Mouse (Mus musculus): Measurements from ENCODE around the gene Ina. TPM values are rescaled to one million over a fixed set of nuclear protein-coding genes. Genes with fewer than 3 reads are reported as not detected.
"Not testable (repeated sequence)": the region's sequence is repeated elsewhere in the genome, so short reads cannot be mapped to it uniquely, and the experiment has no call there.

Ina gene
- total RNA-seq (2021): 5.1 and 5.4 TPM in 2 replicates
- long read RNA-seq, partial matches to known transcripts: 0 of 2 reads
- long read RNA-seq, other reads (novel, unspliced or antisense): 1 of 2 reads

DNA sequence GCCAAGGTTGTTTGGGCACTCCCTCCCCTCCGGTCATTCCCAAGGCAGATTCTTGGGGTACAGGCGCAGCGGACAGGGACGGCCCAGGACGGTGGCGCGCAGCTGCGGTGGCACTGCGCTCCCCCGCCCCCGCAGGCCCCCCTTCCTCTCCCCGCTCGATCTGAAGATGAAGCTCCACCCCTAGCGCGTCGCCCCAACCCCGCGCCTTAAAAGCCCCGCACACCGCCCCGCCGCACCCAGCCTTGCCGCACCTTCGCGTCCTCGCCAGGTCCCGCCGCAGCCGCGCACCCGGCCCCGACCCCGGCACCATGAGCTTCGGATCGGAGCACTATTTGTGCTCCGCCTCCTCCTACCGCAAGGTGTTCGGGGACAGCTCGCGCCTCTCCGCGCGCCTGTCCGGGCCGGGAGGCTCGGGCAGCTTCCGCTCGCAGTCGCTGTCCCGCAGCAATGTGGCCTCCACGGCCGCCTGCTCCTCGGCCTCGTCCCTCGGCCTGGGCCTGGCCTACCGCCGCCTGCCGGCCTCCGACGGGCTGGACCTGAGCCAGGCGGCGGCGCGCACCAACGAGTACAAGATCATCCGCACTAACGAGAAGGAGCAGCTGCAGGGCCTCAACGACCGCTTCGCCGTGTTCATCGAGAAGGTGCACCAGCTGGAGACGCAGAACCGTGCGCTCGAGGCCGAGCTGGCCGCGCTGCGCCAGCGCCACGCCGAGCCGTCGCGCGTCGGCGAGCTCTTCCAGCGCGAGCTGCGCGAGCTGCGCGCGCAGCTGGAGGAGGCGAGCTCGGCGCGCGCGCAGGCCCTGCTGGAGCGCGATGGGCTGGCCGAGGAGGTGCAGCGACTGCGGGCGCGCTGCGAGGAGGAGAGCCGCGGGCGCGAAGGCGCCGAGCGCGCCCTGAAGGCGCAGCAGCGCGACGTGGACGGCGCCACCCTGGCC lies at the start of gene Ina, which contains the start of gene Nt5c2:
Gene Ina (plus strand): TSS at position 252 of the 935 bp plus-strand sequence.
Gene Nt5c2 (minus strand): TSS at position 707 of the 935 bp plus-strand sequence.
- DNase-seq: peak; percentile 62

DNA sequence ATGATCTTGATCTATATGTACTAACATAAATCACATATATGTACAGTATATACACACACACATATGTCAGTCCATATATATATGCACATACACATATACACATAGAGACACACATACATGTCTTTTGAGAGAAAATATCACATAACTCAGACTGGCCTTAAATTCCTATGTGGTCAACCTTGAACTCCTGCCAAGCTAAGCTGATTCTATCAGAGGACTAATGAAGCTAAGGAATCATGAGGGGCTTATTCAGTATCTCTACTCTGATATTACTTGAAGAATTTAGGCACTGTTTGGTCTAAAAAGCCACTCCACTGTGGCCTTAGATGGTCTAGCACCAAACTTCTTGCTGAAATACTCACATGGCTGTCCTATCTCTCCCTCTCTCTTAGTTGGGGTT lies 49.0 kb upstream of the Ina start:
- no peak for DNase-seq

DNA sequence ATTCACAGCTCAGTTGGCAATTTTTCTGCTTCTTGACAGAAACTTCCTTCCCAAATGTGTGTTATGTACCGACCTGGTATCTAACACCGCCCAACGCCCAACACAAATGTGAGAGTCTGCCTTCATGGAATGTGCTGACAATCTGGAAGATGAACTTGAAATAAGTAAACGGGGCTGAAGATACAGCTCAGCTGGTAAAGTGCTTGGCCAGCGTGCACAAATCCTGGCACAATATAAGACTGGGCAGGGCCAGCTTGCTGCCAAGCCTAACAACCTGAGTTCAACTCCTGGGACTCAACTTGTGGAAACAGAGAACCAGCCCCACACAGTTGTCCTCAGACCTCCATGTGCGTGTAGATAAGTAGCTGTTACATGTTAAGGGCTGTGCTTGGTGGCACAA lies 48.2 kb upstream of the Ina start:
- DNase-seq: no peak

DNA sequence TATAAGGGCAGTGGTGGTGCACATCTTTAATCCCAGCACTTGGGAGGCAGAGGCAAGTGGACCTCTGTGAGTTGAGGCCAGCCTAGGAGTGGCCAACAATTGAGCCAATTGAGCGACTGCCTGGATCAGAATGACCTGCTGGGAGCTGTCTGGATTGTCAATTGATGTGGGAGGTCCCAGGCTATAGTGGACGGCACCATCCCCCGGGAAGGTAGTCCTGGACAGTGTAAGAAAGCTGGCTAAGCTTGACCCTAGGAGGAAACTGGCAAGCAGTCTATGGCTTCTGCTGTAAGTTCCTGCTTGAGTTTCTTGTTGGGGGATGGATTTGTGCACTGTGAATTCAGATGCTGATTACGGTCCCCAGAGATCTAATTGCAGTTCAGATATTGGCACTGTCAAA lies 46.6 kb upstream of the Ina start:
- DNase-seq: no peak

DNA sequence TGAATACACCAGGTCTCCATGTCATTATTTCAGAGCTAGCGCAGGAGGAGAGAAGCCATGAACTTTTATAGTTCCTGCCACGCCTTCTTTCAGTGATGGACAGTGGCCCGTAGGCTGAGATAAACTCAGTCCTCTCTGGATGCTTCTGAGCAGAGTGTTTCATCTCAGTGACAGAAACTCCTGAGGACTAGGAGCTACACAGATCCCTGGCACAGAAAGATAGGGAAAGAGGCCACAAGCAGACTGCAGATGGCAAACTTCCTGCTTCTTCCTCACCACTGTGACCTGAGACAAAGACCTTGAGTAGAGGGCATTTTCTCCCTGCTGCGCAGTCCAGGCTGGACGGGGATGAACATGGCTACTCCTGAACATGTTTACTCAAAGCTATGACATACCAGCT lies 45.7 kb upstream of the Ina start:
- DNase-seq: no peak

DNA sequence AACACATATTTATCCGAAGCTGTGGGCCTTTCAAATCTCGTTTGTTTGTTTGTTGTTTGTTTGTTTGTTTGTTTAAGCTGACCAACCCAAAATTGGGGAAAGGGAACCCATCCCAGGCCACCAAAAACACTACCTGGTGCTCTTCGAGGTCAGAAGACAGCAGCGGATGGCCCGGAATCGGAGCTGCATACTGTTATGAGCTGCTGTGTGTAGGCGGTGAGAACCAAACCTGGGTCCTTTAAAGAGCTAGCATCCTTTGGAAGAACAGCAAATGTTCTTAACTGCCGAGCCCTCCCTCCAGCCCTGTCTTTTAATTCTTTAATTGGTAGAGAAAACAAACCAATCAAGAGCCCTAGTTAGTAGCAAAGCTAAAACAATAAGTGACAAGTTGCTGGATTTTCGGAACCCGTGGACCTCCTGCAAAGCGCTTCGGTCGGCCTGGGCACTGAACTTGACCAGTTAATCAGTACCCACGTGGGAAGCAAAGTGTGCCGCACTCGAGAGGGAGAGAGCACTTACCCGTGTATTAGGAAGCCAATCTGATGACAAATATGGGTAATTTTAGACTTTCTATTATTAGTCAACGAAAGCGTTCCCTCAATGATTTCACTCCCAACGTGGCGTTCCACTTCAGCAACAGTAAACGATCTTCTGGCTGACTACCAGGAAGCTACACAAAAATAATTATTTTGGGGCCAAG lies 45.1 kb upstream of the Ina start:
- DNase-seq: no peak

DNA sequence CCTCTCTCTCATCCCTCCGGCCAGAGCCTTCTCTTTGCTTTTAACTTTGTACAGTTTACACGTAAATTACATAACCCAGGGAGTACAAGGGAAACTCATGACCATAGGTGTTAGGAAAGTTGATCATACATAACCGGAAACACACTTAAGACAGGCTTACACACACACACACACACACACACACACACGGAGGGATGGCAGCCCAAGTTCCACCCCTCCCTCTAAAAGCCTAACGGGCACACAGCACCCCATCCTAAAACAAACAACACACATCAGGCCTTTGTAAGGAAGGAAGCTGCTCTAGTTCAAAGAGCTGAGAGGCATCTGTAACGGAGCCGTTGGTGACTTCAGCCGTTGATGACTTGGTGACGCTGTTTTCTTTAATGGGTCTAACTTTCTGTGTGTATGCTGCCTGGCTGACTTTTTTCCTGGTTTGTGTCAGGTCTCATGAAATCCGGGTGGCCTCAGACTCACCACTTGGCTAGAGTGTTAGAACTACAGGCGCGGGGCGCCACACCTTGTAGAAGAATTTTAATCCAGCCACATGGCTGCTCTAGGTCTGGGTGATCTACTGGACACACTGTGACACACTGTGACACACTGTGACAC lies 44.3 kb upstream of the Ina start:
- no peak for DNase-seq

DNA sequence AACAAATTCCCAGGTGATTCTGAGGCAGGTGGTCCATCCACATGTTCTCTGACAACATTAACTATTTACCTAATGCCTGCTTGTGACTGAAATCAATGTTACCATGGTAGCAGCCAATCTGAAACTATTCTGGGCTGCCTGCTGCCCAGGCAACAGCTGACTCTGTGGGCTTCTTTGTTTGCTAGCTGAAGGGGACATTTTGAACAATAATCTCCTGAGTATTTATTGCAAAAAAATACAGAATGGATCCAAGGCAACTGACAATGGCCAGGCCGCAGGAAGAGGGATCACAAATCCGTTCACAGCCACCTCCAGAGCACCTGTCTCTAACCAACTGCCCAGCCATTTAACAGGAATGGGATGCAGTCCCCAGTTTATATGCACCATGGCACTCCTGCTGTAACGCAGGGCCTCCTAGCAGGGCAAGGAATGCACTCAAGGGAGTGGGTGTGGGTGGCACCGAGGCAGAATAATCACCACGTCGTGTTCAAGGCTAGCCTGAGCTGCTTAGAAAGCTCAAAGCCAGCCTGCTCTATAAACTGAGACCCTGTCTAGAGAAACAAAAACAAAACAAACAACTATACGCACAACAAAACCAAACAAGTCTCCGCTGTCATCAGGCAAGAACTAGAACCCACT lies 43.3 kb upstream of the Ina start:
- no peak for DNase-seq

DNA sequence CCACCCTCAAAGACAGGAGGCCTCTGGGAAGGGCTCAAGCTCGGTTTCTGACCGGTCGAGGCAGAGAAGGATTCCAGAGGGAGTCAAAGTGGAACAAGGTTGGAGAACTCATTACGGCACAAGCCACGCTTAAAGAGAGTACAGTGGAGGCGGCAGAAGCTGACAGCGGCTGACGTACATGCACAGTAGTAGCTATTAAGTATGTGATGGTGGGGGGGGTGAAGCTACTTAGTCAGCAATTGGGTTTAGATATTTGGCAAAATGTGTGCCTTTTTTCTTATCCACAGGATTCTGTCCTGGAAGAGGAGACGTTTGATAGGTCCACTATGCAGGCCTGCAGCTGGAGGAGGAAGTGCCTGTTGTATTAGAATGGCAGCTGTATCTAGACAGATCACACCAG lies 42.8 kb upstream of the Ina start:
- no peak for DNase-seq

DNA sequence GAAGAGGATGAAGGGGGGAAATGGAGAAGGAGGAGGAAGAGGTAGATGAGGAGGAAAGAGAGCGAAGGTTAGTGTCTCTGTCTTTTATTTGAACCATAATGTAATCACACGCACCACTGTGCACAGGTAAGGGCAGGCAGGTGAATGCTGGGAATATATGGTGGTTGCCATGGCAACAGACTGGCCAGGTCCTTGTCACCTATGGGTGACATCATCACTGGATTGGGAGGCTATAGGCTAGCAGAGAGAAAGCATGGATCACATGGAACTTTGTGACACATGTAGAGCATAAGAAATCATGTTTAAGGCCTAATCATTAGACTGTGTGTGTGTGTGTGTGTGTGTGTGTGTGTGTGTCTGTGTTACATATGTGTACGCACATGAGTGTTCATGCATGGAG lies 42.3 kb upstream of the Ina start:
- DNase-seq: no peak

DNA sequence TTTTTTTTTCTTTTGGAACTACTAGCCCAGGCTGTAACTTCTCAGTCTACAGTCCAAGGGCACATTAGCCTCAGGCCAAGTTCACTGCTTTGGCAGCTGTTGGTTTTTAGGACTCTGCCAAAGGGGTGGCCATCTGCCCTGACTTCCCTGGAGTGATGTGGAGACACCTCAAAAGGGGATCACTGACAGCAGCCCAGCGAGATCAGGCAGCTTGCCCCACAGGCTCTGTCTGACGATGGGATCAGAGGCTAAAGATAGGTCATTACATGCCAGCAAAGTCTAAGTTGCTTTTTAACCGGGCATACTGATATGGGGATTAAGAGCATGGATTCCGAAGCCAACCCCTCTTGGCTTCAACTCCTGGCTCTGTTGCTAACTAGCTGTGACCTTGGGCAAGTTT lies 38.9 kb upstream of the Ina start:
- DNase-seq: peak; percentile 40

DNA sequence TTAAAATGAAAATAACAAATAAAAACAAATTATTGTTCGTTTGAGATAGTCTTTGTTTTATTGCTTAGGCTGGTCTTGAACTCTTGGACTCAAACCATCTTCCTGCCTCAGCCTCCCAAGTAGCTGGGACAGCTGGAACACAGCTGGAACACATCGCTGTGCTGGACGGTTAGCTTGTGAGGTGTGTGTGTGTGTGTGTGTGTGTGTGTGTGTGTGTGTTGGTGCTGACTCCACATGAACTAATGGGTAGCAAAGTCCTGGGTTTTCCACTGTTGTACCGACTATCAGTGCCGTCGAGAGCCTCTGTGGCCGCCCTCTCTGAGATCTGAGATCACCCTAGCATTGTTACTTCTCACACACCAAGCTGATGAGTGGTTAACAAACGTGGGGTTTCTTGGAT lies 38.5 kb upstream of the Ina start:
- DNase-seq: no peak

DNA sequence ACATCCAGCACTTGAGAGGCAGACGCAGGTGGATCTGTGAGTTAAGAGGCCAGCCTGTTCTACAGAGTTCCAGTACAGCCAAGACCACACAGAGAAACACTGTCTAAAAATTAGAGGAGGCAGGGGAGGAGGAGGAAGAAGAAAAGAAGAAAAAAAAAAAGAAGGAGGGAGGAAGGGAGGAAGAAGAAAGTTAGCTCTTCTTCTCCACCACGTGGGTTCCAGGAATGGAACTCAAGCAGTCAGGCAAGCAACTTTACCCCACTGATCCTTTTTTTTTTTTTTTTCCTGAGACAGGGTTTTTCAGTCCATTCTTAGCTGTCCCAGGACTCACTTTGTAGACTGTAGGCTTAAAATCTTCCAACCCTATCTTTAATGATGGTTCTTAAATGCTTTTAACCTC lies 37.8 kb upstream of the Ina start:
- no peak for DNase-seq

DNA sequence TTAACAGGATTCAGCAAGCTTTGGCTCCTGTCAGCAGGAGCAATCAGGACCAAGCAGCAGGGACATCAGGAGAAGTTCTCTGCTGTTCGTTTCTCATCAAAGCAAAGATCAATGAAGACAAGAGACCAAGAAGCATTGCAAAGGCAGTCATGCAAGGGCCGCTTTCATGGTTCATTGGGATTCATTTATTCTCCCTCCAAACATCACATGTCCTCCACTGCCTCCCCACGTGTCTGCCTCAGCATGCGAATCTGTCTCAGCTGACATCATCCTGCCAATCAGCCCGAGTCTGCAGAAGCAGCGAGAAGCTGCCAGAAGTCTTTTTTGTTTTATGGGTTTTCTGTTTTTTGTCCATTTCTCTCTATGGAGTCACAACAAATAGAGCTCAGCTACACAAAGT lies 37.0 kb upstream of the Ina start:
- DNase-seq: no peak

DNA sequence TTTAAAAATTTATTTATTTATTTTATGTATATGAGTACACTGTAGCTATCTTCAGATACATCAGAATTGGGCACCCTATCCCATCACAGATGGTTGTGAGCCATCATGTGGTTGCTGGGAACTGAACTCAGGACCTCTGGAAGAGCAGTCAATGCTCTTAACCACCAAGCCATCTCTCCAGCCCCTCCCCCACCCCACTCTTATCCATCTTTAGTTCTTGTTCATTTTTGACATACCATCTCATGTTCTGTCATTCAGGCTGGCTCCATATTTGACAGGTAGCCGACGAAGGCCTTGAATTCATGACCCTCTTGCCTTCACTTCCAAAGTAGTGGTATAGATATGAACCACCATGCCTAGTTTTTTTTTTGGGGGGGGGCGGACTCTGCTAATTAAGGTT lies 36.4 kb upstream of the Ina start:
- not testable (repeated sequence) for DNase-seq

DNA sequence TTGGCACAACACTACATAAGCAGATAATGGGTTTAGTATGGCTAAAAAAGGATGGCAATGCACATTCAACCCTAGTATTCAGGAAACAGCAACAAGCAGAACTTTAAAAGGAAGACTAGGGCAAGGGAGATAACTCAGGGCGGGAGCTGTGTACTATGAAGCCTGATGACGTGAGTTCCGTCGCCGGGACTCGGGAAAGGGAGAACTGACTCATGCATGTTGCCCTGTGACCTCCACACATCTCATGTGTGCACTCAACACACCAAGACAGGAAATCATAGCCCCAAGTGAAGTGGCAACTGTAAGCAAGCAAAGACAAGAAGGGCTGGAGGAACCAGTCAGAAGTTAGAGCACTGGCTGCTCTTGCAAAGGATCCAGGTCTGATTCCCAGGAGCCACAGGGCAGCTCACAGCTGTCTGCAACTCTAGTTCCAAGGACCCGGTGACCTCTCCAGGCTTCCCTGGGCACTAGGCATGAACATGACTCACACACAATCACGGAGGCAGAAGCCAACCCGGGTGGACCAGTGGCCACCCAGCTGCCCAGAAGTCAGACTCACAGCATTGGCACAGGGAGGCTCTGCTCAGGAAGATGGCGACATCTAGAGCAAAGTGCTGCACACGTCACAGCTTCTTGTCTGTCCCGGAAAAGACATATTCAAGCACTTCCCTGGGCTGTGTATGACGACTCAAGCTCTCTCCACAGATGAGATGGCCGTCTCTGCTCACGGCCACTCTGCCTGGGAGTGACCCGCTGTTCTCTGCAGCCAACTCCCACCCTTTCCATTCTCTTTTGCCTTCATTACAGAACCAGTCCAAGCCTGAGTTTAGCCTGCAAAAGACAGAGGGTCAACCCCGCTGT lies 35.3 kb upstream of the Ina start:
- DNase-seq: peak; percentile 45

DNA sequence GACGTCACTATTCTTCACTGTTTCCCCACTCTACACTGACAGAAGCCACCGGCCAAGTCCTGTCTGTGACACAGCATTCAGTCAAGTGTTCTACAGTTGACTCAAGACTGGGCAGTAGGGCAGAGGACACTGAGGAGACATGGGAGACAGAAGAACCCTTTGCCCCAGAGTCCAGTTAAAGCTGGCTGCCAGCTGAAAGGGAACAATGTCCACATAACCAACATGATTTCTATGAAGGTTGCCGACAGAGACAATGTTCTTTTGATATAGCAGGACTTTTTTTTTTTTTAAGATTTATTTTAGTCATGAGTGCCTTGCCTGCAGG lies 34.8 kb upstream of the Ina start:
- DNase-seq: no peak

DNA sequence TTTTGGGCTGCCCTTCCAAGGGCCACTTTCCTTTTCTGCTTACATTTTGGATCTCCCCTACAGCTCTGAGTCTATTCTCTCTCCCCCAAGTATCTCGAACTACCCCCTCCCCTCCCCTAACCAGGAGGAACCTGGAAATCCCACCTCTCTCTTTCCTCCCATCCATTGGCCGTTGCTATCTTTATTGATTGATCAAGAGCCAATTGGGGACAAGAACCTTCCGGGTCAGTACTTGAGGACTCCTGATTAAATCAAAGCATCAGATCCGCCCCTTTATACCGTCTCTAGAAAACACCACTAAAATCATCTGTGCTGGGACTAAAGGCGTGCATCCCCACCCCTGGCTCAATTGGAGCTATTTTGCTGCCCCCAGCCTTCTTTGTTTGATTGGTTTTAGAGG lies 33.0 kb upstream of the Ina start:
- no peak for DNase-seq

DNA sequence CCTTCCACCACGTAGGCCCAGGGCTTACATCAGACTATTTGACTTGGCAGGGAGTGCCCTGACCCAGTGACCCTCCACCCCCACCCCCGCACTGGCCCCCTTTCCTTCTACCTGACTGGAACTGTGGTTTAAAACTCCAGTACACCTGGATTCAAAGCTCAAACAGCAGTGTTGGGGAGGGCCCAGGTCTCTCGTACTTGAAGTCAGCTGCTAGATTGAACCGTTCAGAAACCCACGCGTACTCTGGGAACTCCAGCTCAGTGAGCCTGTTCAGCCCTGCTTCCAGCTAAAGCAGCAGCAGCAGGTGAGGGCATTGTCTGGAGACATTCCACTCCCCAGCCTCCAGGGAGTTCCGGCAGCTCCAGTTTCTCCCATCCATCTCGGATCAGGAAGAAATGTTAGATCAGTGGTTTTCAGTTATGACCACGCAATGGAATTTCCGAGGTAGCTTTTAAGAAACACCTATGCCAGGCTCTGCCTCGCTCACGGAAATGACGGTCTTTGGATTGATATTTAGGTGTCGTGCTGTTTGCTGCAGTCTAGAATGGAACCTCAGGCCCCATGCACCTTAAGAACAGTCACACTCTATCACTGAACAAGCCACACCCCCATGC lies 31.0 kb upstream of the Ina start:
- no peak for DNase-seq

DNA sequence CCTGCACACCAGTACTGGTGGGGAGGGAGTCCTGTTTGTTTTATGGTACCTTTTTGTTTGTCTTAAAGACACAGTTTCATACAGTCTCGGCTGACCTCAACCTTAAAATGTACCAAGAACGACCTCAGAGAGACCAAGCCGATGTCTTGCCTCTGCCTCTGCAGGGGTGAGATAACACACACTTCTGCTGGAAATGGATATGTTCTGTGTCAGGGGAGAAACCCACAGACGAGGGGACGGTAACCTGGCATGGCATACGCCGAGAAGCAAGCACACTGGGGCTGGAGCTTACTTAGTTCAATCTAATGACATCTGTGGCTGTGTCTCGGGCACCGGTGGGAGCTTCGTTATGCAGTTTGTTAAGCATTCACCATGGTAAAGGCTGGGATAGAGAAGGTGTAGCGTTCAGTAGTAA lies 30.5 kb upstream of the Ina start:
- no peak for DNase-seq

Measured in adrenal gland, postnatal 25 days (tissue).